Mouse (Mus musculus): ENCODE data around the gene Ttc22. TPM values are rescaled to one million over a fixed set of nuclear protein-coding genes. Genes with fewer than 3 reads are reported as not detected.
A peak's percentile ranks its signal among the peaks of the same experiment; 100 is the strongest.

Ttc22 gene
- total and polyA plus RNA-seq, 2 experiments, result 0.09 TPM; not detected in 1

DNA sequence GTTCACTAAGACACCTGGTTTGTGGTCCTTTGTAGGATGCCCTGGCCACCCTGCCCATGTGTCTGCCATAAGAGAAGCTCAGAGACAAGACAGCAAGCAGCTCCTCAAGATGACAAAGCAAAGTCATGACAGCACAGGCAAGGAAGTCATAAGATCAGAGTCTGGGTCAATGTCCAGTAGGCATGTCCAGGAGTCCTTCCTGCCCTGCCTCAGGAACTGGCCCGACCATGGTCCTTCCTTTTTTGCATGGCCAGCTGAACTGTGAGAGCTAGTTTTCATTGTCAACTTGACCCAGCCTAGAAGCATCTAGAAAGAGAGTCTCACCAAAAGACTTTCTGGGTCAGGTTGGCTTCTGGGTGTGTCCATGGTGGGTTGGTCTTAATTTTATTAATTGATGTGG lies 14.3 kb upstream of the Ttc22 start:
- Histone ChIP-seq H3K27me3 (ENCODE audit: control insufficient read depth, insufficient read depth, low read length) (no peaks in the 10 kb centered on the region), H3K9ac (ENCODE audit: low read depth, low read length) (no peak overlapping the region), H3K27ac (replicated peaks; ENCODE audit: insufficient read depth, low read depth, low read length) (no peak overlapping the region), H3K36me3 (ENCODE audit: control insufficient read depth, insufficient read depth, low read length) (no peaks in the 10 kb centered on the region), H3K4me3 (ENCODE audit: insufficient read depth, low read depth, low read length) (no peak overlapping the region), H3K4me1 (ENCODE audit: control insufficient read depth, insufficient read depth, low read length) (no peaks in the 10 kb centered on the region), H3K79me2 (ENCODE audit: control insufficient read depth, insufficient read depth, low read length) (no peaks in the 10 kb centered on the region)
- no peak for DNase-seq (ENCODE audit: extremely low read depth, low read depth, low spot score)
- no peak for TF ChIP-seq POLR2A (IDR thresholded peaks at IDR 0.05; ENCODE audit: extremely low read depth, insufficient read depth, low read length)
- no peak for TF ChIP-seq CTCF (IDR thresholded peaks at IDR 0.05; ENCODE audit: low read depth, low read length)
- 68% methylated on average over 1 of the region's 1 CpGs for WGBS

DNA sequence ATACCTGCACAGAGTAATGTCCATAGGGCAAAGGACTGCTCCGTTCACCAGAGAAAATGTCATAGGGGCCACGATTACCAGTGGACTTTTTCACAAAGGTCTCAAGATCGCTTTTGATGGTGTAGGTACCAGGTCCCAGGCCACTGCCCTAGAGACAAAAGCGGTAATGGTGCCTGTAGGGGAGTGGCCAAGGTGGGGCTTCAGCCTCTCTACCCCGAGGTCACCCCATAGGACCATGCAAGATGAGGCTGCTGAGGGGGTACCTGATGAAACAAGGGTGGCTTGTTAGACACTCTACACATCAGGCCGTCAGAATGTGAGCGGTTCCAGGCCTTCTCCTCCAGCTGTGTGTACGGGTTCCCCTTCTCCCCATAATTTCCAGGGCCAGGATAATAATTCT lies 9.1 kb upstream of the Ttc22 start:
- WGBS, result 83% methylated on average over 8 of the region's 8 CpGs
- Histone ChIP-seq H3K27ac (replicated peaks; ENCODE audit: insufficient read depth, low read depth, low read length) (no peak overlapping the region), H3K79me2 (ENCODE audit: control insufficient read depth, insufficient read depth, low read length) (no peaks in the 10 kb centered on the region), H3K9ac (ENCODE audit: low read depth, low read length) (no peak overlapping the region), H3K36me3 (ENCODE audit: control insufficient read depth, insufficient read depth, low read length) (no peaks in the 10 kb centered on the region), H3K27me3 (ENCODE audit: control insufficient read depth, insufficient read depth, low read length) (peaks cover 2% of the 10 kb centered on the region; the same call in 1 of the 2 replicates), H3K4me3 (ENCODE audit: insufficient read depth, low read depth, low read length) (no peak overlapping the region), H3K4me1 (ENCODE audit: control insufficient read depth, insufficient read depth, low read length) (no peaks in the 10 kb centered on the region)
- DNase-seq (ENCODE audit: extremely low read depth, low read depth, low spot score), result no peak
- TF ChIP-seq POLR2A (IDR thresholded peaks at IDR 0.05; ENCODE audit: extremely low read depth, insufficient read depth, low read length), result no peak
- TF ChIP-seq CTCF (IDR thresholded peaks at IDR 0.05; ENCODE audit: low read depth, low read length), result no peak

DNA sequence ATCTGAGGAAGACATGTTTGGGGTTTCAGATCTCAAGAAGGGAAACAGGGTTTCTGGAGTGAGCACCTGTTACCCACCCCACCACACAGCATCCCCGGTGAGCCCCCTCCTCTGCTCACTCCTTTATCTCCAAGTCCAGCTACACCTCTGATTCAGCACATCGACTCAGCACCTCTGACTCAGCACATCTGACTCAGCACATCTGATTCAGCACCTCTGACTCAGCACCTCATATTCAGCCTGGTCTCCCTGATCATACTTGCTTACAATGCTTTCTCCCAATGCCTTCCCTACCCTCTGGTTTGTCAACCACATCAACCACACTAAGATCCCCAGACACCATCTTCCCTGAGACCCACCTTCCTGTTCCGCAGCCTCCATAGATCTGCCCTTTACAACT lies 8.7 kb upstream of the Ttc22 start:
- TF ChIP-seq POLR2A (IDR thresholded peaks at IDR 0.05; ENCODE audit: extremely low read depth, insufficient read depth, low read length) (no peak), CTCF (IDR thresholded peaks at IDR 0.05; ENCODE audit: low read depth, low read length) (no peak)
- Histone ChIP-seq H3K9ac (ENCODE audit: low read depth, low read length) (no peak overlapping the region), H3K4me1 (ENCODE audit: control insufficient read depth, insufficient read depth, low read length) (no peaks in the 10 kb centered on the region), H3K36me3 (ENCODE audit: control insufficient read depth, insufficient read depth, low read length) (no peaks in the 10 kb centered on the region), H3K4me3 (ENCODE audit: insufficient read depth, low read depth, low read length) (no peak overlapping the region), H3K79me2 (ENCODE audit: control insufficient read depth, insufficient read depth, low read length) (no peaks in the 10 kb centered on the region), H3K27me3 (ENCODE audit: control insufficient read depth, insufficient read depth, low read length) (peaks cover 2% of the 10 kb centered on the region; the same call in 1 of the 2 replicates), H3K27ac (replicated peaks; ENCODE audit: insufficient read depth, low read depth, low read length) (no peak overlapping the region)
- DNase-seq (ENCODE audit: extremely low read depth, low read depth, low spot score), result no peak
- WGBS, result 60% methylated on average over 3 of the region's 3 CpGs

DNA sequence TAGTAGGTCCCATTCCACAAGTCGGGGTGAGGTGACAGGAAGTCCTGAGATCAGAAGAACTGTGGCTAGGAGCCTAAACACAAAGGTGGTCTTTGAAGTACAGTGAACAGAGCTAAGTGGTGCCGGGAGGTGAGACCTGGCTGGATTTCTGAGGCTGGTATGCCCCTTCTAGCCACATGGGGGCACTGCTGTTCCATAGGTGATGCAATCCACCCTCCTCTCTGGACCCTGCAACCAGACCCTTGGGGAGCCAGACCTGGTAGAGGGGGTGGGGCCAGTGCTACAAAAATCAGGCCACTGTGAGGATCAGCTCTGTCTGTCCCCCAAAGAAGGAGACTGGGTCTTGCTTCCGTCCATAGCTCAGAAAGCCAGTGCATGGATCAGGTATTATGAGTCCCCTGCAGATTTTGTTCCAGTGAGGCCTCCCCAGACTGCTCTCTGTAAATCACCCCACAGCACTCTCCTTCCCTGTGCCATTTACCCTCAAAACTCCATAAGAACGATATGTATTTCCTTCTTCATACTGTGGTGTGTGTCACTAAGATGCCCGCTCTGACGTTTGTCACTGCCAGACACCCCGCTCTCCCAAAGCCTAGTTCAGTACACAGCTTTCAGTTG lies 7.9 kb upstream of the Ttc22 start:
- TF ChIP-seq CTCF (IDR thresholded peaks at IDR 0.05; ENCODE audit: low read depth, low read length) (peak; percentile 96), POLR2A (IDR thresholded peaks at IDR 0.05; ENCODE audit: extremely low read depth, insufficient read depth, low read length) (no peak)
- H3K9ac ChIP-seq (ENCODE audit: low read depth, low read length), result no peak overlapping the region
- DNase-seq (ENCODE audit: extremely low read depth, low read depth, low spot score), result peak; percentile 24
- H3K36me3 ChIP-seq (ENCODE audit: control insufficient read depth, insufficient read depth, low read length), result no peaks in the 10 kb centered on the region
- H3K27me3 ChIP-seq (ENCODE audit: control insufficient read depth, insufficient read depth, low read length), result peaks cover 2% of the 10 kb centered on the region; the same call in 1 of the 2 replicates
- H3K79me2 ChIP-seq (ENCODE audit: control insufficient read depth, insufficient read depth, low read length), result no peaks in the 10 kb centered on the region
- H3K4me1 ChIP-seq (ENCODE audit: control insufficient read depth, insufficient read depth, low read length), result no peaks in the 10 kb centered on the region
- 53% methylated on average over 7 of the region's 7 CpGs for WGBS
- no peak overlapping the region for H3K27ac ChIP-seq (replicated peaks; ENCODE audit: insufficient read depth, low read depth, low read length)
- H3K4me3 ChIP-seq (ENCODE audit: insufficient read depth, low read depth, low read length), result no peak overlapping the region

DNA sequence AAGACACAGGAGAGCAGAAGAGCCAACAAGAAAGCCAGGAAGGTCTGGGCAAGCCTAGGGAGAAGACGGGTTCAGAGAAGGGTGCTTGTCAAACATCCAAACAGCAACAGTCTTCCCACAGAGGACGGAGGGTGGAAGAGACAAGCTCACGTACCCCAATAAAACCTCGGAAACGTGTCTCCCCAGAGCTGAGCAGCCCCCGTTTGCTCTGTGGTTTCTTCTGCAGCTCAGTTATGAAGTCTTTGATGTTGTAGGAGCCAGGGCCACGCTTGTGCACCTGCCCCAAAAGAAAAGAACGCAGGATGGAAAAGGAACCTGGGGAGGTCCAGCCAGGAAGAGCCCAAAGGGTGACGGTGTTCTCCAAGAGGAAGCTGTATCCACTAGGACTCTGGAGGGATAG lies 7.4 kb upstream of the Ttc22 start:
- WGBS, result 82% methylated on average over 9 of the region's 9 CpGs
- no peak for DNase-seq (ENCODE audit: extremely low read depth, low read depth, low spot score)
- H3K27me3 ChIP-seq (ENCODE audit: control insufficient read depth, insufficient read depth, low read length), result peaks cover 2% of the 10 kb centered on the region; the same call in 1 of the 2 replicates
- no peak overlapping the region for H3K9ac ChIP-seq (ENCODE audit: low read depth, low read length)
- no peaks in the 10 kb centered on the region for H3K79me2 ChIP-seq (ENCODE audit: control insufficient read depth, insufficient read depth, low read length)
- no peak for TF ChIP-seq POLR2A (IDR thresholded peaks at IDR 0.05; ENCODE audit: extremely low read depth, insufficient read depth, low read length)
- TF ChIP-seq CTCF (IDR thresholded peaks at IDR 0.05; ENCODE audit: low read depth, low read length), result no peak
- no peaks in the 10 kb centered on the region for H3K4me1 ChIP-seq (ENCODE audit: control insufficient read depth, insufficient read depth, low read length)
- H3K27ac ChIP-seq (replicated peaks; ENCODE audit: insufficient read depth, low read depth, low read length), result no peak overlapping the region
- H3K36me3 ChIP-seq (ENCODE audit: control insufficient read depth, insufficient read depth, low read length), result no peaks in the 10 kb centered on the region
- H3K4me3 ChIP-seq (ENCODE audit: insufficient read depth, low read depth, low read length), result no peak overlapping the region

DNA sequence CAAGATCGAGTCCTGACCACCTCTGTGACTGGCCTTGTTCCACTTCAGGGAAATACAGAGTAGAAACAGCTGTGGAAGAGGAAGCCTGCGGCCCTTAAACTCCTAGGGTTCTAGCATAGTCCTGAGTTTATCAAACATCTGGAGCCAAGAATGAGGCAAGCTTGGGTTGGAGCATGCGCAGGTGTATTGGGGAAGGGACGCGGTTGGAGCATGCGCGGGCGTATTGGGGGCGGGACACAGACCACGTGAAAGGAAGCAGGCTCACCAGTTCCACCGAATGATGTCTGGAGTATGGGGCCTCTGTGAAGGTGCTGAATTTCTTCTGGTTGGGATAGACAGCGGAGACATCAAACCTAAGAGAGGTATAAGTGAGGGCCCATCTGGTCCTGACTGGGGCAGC lies 6.6 kb upstream of the Ttc22 start:
- no peak for DNase-seq (ENCODE audit: extremely low read depth, low read depth, low spot score)
- no peaks in the 10 kb centered on the region for H3K4me1 ChIP-seq (ENCODE audit: control insufficient read depth, insufficient read depth, low read length)
- no peak for TF ChIP-seq POLR2A (IDR thresholded peaks at IDR 0.05; ENCODE audit: extremely low read depth, insufficient read depth, low read length)
- no peak for TF ChIP-seq CTCF (IDR thresholded peaks at IDR 0.05; ENCODE audit: low read depth, low read length)
- no peaks in the 10 kb centered on the region for H3K79me2 ChIP-seq (ENCODE audit: control insufficient read depth, insufficient read depth, low read length)
- no peaks in the 10 kb centered on the region for H3K36me3 ChIP-seq (ENCODE audit: control insufficient read depth, insufficient read depth, low read length)
- 82% methylated on average over 12 of the region's 12 CpGs for WGBS
- peaks cover 2% of the 10 kb centered on the region; the same call in 1 of the 2 replicates for H3K27me3 ChIP-seq (ENCODE audit: control insufficient read depth, insufficient read depth, low read length)
- no peak overlapping the region for H3K9ac ChIP-seq (ENCODE audit: low read depth, low read length)
- no peak overlapping the region for H3K27ac ChIP-seq (replicated peaks; ENCODE audit: insufficient read depth, low read depth, low read length)
- H3K4me3 ChIP-seq (ENCODE audit: insufficient read depth, low read depth, low read length), result no peak overlapping the region
